Mouse (Mus musculus) right cerebral cortex, postnatal 10 days (tissue): Measurements from ENCODE around the gene Serpini1.
"Not testable (repeated sequence)": the region's sequence is repeated elsewhere in the genome, so short reads cannot be mapped to it uniquely, and the experiment has no call there.

Experiments used
- DNase-seq, 2 experiments: peaks; one replicate each; pipeline ENCODE4 v3.0.0; 2021; ENCODE audit warnings: low spot score in 2 of 2

The Serpini1 gene

DNA sequence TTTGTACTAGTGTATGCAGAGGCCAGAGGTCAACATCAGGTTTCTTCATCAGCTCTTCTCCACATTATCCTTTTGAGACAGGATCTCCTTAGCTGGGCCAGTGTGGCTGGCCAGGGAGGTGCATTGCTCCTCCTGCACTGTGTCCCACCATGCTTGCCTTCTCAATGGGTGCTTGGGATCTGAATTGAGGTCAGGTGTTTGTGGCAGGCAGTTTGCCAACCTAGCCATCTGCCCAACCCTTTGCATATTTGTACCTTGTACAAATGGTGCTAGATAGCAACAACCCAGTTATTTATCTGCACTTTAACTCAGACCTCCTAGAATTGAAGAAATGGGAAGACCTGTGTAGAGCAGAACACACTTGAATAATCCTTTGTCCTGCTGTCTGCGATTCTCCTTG is 78.3 kb downstream of the Serpini1 start:
- DNase-seq, result no peak

- DNase-seq, result no peak
Observed at GRCm38 (mm10) chr3:75639546-75639945, 82.2 kb downstream of the Serpini1 start.

- DNase-seq, result no peak
Observed at GRCm38 (mm10) chr3:75647542-75647941, 90.2 kb downstream of the Serpini1 start.

- DNase-seq, result no peak
Observed at GRCm38 (mm10) chr3:75648226-75648625, 90.9 kb downstream of the Serpini1 start.

DNA sequence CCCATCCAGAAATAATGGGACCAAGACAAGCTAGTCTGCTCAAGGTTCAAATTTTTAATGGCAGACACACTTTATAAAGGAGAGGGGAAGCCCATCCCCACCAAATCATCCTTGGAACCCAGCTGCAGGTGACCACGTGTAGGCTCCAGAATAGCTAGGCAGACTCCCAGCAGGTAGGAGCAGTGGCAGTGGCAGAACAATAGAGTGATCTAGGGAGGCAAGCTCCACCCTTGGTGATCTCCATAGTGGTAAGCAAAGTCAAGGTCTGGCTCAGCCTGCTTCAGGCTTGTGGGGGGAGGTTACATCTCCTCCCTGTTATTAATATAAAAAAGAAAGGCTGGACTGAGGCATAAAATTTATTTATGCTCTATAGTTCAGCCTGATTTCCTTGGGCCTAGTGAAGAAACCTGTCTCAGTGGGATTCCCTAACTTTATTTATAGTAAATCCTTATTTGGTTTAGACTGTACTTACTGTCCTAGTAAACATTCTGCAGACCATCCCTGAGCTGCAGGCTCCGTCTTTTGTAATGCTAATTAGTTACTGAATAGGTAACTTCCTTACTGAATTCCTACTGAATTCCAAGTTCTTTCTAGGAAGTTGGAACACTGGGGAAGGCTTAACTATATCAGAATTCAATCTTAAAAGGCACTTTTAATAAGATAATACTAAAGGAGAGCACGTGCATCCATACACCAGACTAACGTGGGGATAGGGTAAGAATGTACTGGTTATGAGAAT is 93.2 kb downstream of the Serpini1 start:
- DNase-seq, result not testable (repeated sequence)

- DNase-seq, result no peak
Observed at GRCm38 (mm10) chr3:75651603-75652115, 94.3 kb downstream of the Serpini1 start.

DNA sequence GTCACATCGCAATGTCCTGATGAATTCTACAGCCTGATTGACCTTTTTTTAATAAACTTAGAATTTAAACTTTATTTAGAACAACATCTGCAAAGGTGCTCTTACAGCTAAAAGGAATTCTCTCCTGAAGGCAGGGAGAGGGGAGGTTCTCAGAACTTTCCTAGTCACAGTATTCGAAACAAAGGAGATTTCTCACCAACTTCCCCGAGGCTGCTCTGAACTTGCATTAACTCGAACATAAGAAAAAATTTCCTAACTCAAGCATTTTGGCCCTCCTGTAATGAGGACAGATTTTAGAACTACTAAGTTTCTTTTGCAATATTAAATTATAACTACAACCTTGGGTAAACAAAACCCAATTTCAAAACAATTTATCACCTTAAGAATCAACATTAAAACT is 96.6 kb downstream of the Serpini1 start:
- not testable (repeated sequence) for DNase-seq

DNA sequence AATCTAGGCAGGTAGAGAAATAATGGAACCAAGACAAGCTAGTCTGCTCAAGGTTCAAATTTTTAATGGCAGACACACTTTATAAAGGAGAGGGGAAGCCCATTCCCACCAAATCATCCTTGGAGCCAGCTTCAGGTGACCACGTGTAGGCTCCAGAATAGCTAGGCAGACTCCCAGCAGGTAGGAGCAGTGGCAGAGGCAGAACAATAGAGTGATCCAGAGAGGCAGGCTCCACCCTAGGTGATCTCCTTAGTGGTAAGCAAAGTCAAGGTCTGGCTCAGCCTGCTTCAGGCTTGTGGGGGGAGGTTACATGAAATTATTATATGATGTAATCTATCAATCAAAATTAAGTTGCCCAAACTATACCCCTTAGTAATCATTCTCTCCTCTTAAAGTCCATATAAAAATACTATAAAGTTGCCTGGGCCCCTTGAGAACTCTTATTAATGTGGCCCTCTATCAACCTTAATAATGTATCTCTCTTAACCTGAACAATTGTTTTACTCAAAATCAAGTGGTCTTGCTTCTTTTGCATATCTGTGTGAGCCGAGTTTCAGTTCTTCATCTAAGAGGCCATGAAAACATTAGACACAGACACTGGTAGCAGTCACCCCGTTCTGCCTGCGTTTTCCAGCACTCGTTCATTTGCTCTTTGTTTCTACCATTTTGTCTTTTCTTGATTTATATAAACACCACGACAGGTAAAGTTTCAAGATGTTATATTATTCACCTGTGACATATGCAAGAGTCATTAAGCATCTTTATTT is 98.4 kb downstream of the Serpini1 start:
- DNase-seq, result no peak

GRCm38 (mm10) chr3:75666962-75667361 is 109.6 kb downstream of the Serpini1 start:
- no peak for DNase-seq

GRCm38 (mm10) chr3:75670425-75670824 is 113.1 kb downstream of the Serpini1 start:
- no peak for DNase-seq

DNA sequence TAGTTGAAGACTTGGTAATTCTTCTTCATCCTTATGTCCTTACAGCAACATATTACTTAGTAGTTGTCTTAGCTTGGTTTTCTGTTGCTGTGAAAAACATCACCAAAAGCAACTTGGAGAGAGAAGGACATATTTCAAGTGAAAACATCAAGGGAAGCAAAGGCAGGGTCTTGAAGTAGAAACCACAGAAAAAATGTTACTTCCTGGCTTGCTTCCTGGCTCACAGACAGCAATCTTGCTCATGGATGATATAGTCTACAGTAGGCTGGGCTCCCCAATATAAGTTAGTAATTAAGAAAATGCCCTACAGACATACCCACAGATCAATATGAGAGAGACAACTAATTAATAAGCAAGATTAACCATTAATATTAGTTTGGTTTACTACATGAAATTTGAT is 125.5 kb downstream of the Serpini1 start:
- DNase-seq, result no peak

DNA sequence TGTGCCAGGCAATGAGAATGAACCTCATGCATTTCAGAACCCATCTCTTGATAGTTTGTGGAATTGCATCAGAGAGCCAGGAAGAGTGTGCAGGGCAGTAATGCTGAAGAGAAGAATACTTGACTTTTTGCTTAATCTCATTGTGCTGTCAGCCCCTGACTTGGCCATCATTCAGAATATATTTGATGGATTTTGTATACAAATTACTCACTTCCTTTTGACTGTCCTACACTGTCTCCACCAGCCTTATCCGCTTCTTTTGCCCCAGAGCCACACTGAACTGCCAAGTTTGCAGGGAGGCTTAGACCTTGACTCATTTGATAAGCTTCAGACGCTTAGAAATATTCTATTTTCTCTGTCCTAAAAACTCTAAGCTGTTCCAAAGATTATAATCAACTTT is 129.4 kb downstream of the Serpini1 start:
- no peak for DNase-seq

- DNase-seq, result no peak
Observed at GRCm38 (mm10) chr3:75687187-75687825, 130.0 kb downstream of the Serpini1 start.

- DNase-seq, result no peak
Observed at GRCm38 (mm10) chr3:75690321-75690720, 133.0 kb downstream of the Serpini1 start.

DNA sequence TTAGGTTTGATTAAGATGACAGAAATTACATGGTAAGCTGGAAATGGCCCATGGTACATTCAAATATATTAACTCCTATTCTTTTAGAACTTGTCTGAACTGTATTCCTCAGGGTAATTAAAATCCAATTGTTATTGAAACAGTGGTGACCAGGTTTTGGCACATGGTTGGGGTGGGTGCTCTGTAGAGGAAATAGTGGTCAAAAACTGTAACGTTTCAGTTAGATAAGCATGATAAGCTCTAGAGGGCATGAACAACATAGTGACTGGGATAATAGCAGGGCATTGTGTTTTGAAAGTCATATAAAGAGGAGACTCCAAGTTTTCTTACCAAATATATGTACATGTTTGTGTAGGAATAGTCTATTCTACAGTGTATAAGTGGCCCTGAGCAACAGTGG is 134.7 kb downstream of the Serpini1 start:
- DNase-seq, result no peak
